Mouse (Mus musculus): ENCODE measurements around the gene Tgfbr3. TPM values are rescaled to one million over a fixed set of nuclear protein-coding genes. Genes with fewer than 3 reads are reported as not detected.
A peak's percentile ranks its signal among the peaks of the same experiment; 100 is the strongest.

The Tgfbr3 gene
- polyA plus RNA-seq, 1 experiment from 2014 or later: 21.4 TPM

DNA sequence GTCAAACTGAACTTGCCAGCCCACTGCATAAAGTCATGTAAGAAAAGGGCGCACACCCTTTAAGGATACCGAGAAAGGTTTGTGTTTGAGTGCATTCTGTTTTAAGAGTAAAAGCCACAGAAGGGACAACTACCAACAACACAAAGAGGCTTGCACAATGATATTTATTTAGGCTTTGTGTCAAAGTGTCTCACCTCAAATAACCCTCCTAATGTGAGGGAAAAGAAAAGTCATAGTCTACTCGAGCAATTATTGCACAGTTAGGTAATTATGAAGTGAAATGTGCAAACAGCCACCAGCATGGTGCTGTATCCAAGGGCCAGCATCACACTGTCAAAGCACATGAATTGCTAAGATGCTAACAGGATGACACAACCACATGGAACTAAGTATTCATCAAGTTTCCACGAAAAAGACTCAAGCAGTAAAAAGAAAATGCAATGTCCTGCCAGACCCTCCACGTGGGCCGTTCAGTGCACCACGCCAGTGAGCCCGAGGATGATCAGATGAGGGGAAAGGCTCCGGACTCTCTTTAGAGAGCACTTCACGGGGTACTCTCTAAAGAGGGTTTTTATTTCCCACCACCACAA lies 5.4 kb downstream of the Tgfbr3 start:
- no peak overlapping the region for H3K27ac ChIP-seq (ENCODE audit: low read length)
- H3K4me3 ChIP-seq (ENCODE audit: low read depth, low read length): no peak overlapping the region
- ATAC-seq (no peak), DNase-seq (ENCODE audit: low spot score) (no peak)
- no peaks in the 10 kb centered on the region for H3K36me3 ChIP-seq (ENCODE audit: insufficient read depth, low read length)
- no peak for TF ChIP-seq EP300 (IDR thresholded peaks at IDR 0.05)
- no peak for TF ChIP-seq CTCF (IDR thresholded peaks at IDR 0.05)
- no peak overlapping the region for H3K9ac ChIP-seq (replicated peaks; ENCODE audit: low read depth)
- WGBS: 61% methylated on average over 10 of the region's 10 CpGs
- H3K4me1 ChIP-seq (ENCODE audit: insufficient read depth, low read depth, low read length): no peaks in the 10 kb centered on the region
- no peak overlapping the region for H3K4me2 ChIP-seq (replicated peaks; ENCODE audit: low read depth, low read length)
- H3K9me3 ChIP-seq (ENCODE audit: low read length): no peaks in the 10 kb centered on the region
- H3K27me3 ChIP-seq (replicated peaks; ENCODE audit: insufficient read depth, low read length): no peaks in the 10 kb centered on the region

DNA sequence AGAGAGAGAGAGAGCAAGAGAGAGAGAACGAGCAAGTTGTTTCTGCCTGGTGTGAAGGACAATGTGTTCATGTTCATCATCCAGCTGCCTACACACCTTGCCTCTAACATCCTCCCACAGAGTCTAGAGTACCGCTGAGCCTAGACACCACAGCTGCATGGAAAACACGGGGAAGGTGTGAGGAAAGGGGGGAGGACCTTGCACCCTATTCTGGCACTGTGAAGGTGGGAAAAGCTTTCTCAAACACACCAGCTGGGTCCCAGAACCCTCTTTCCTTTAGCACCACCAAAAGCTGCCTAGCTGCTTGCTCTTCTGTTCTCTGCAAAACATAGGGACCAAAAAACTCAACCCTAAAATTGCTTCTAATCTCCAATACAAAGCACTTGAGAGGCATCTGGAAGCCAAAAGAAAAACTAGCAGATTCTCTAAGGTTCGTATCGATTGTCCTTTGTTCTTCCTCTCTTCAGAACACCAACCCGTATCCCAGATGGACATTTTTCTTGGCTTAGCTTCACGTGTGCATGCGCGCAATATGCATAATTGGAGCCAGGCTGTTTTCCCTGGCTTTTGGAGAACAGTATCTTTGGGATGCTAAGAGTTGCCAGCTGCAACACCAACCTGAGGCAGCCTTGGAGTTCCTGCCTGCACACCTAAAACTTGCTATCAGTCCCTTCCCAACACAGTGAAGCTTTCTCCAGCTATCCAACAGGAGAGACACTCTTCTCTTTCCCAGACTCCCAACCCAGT lies 6.7 kb downstream of the Tgfbr3 start:
- H3K4me3 ChIP-seq (ENCODE audit: low read depth, low read length): no peak overlapping the region
- H3K27me3 ChIP-seq (replicated peaks; ENCODE audit: insufficient read depth, low read length): no peaks in the 10 kb centered on the region
- ATAC-seq: no peak
- H3K27ac ChIP-seq (ENCODE audit: low read length): no peak overlapping the region
- no peak overlapping the region for H3K4me2 ChIP-seq (replicated peaks; ENCODE audit: low read depth, low read length)
- TF ChIP-seq EP300 (IDR thresholded peaks at IDR 0.05) (no peak), CTCF (IDR thresholded peaks at IDR 0.05) (no peak)
- 75% methylated on average over 9 of the region's 9 CpGs for WGBS
- no peaks in the 10 kb centered on the region for H3K36me3 ChIP-seq (ENCODE audit: insufficient read depth, low read length)
- no peaks in the 10 kb centered on the region for H3K4me1 ChIP-seq (ENCODE audit: insufficient read depth, low read depth, low read length)
- H3K9me3 ChIP-seq (ENCODE audit: low read length): no peaks in the 10 kb centered on the region
- DNase-seq (ENCODE audit: low spot score): no peak
- no peak overlapping the region for H3K9ac ChIP-seq (replicated peaks; ENCODE audit: low read depth)

DNA sequence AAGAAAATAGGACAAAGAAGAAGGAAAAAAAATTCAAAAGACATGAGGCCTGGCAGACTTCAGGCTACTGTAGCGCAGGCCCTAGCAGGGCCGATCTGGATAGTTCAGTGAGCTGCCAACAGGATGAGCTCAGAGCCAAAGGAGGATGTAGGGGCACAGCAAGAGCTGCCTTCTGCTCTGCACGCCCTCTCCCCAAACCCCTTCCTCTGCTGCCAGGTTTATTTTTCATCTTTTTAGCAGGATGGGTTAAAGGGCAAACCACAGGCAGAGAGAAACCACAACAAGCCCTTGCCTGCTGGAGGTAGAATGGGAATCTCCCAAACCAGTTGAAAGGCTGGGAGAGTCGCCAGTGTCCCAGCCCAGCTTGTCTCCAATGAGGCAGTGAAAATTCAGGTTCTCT lies 10.2 kb downstream of the Tgfbr3 start:
- Histone ChIP-seq H3K4me3 (ENCODE audit: low read depth, low read length) (no peak overlapping the region), H3K4me2 (replicated peaks; ENCODE audit: low read depth, low read length) (no peak overlapping the region), H3K27me3 (replicated peaks; ENCODE audit: insufficient read depth, low read length) (no peaks in the 10 kb centered on the region), H3K9me3 (ENCODE audit: low read length) (no peaks in the 10 kb centered on the region), H3K4me1 (ENCODE audit: insufficient read depth, low read depth, low read length) (peaks cover 4% of the 10 kb centered on the region; the same call in 1 of the 2 replicates), H3K9ac (replicated peaks; ENCODE audit: low read depth) (no peak overlapping the region), H3K27ac (ENCODE audit: low read length) (no peak overlapping the region), H3K36me3 (ENCODE audit: insufficient read depth, low read length) (no peaks in the 10 kb centered on the region)
- TF ChIP-seq CTCF (IDR thresholded peaks at IDR 0.05) (no peak), EP300 (IDR thresholded peaks at IDR 0.05) (no peak)
- WGBS: 54% methylated on average over 4 of the region's 4 CpGs
- no peak for ATAC-seq
- DNase-seq (ENCODE audit: low spot score): no peak

DNA sequence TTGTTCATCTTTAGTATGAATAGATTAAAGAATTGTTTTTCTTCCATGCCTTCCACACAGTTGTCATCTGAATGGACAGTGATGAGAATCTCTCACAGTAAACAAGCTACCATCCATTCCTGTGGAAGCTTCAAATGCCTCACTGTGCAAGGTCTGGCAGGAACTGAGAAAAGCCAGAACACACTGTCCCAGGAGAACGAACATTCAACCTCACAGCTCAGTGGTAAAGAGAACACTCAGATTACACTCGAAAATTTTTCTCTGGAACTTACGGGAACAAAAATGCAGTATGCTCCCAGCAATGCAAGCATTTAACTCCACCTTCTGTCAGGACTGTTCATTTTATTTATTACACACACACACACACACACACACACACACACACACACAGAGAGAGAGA lies 13.2 kb downstream of the Tgfbr3 start:
- TF ChIP-seq CTCF (IDR thresholded peaks at IDR 0.05): no peak
- TF ChIP-seq EP300 (IDR thresholded peaks at IDR 0.05): peak; percentile 93
- Histone ChIP-seq H3K9me3 (ENCODE audit: low read length) (no peaks in the 10 kb centered on the region), H3K9ac (replicated peaks; ENCODE audit: low read depth) (no peak overlapping the region), H3K4me3 (ENCODE audit: low read depth, low read length) (no peak overlapping the region), H3K4me1 (ENCODE audit: insufficient read depth, low read depth, low read length) (peaks cover 14% of the 10 kb centered on the region; the same call in 1 of the 2 replicates), H3K36me3 (ENCODE audit: insufficient read depth, low read length) (no peaks in the 10 kb centered on the region), H3K27ac (ENCODE audit: low read length) (peak overlapping the region; percentile 2; the same call in 1 of the 2 replicates), H3K4me2 (replicated peaks; ENCODE audit: low read depth, low read length) (no peak overlapping the region), H3K27me3 (replicated peaks; ENCODE audit: insufficient read depth, low read length) (no peaks in the 10 kb centered on the region)
- WGBS: 34% methylated on average over 3 of the region's 3 CpGs
- ATAC-seq: peak; percentile 59; the same call in 1 of the 2 replicates
- peak; percentile 47 for DNase-seq (ENCODE audit: low spot score)

GRCm38 (mm10) chr5:107272252-107273028 lies 17.0 kb downstream of the Tgfbr3 start:
- ATAC-seq: peak; percentile 27; the same call in 1 of the 2 replicates
- Histone ChIP-seq H3K27me3 (replicated peaks; ENCODE audit: insufficient read depth, low read length) (no peaks in the 10 kb centered on the region), H3K9me3 (ENCODE audit: low read length) (no peaks in the 10 kb centered on the region), H3K4me2 (replicated peaks; ENCODE audit: low read depth, low read length) (no peak overlapping the region), H3K36me3 (ENCODE audit: insufficient read depth, low read length) (no peaks in the 10 kb centered on the region), H3K4me3 (ENCODE audit: low read depth, low read length) (no peak overlapping the region), H3K27ac (ENCODE audit: low read length) (no peak overlapping the region), H3K4me1 (ENCODE audit: insufficient read depth, low read depth, low read length) (peaks cover 23% of the 10 kb centered on the region; the same call in 1 of the 2 replicates), H3K9ac (replicated peaks; ENCODE audit: low read depth) (no peak overlapping the region)
- no peak for TF ChIP-seq CTCF (IDR thresholded peaks at IDR 0.05)
- TF ChIP-seq EP300 (IDR thresholded peaks at IDR 0.05): no peak
- WGBS: 53% methylated on average over 11 of the region's 11 CpGs
- no peak for DNase-seq (ENCODE audit: low spot score)

DNA sequence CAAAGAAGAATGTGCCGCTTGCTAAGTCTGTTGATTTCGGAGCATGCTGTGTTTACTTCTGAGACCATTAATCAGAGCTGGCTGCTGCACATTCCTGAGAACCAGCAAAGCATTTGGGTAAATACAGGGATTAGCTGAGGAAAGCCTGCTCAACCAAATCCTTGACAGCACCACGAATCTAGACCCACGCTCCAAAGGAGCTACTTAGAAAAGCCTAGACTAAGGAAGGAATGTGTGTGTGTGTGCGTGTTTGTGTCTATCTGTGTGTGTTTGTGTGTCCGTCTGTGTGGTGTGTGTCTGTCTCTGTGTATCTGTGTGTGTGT lies 20.5 kb downstream of the Tgfbr3 start:
- TF ChIP-seq CTCF (IDR thresholded peaks at IDR 0.05) (no peak), EP300 (IDR thresholded peaks at IDR 0.05) (no peak; the same call in 1 of the 2 replicates)
- peak; percentile 73 for ATAC-seq
- Histone ChIP-seq H3K4me3 (ENCODE audit: low read depth, low read length) (no peak overlapping the region), H3K9me3 (ENCODE audit: low read length) (no peaks in the 10 kb centered on the region), H3K4me1 (ENCODE audit: insufficient read depth, low read depth, low read length) (peaks cover 19% of the 10 kb centered on the region; the same call in 1 of the 2 replicates), H3K4me2 (replicated peaks; ENCODE audit: low read depth, low read length) (peak overlapping the region; percentile 25), H3K9ac (replicated peaks; ENCODE audit: low read depth) (no peak overlapping the region), H3K27ac (ENCODE audit: low read length) (no peak overlapping the region; the same call in 1 of the 2 replicates), H3K36me3 (ENCODE audit: insufficient read depth, low read length) (no peaks in the 10 kb centered on the region), H3K27me3 (replicated peaks; ENCODE audit: insufficient read depth, low read length) (no peaks in the 10 kb centered on the region)
- 18% methylated on average over 6 of the region's 6 CpGs for WGBS
- DNase-seq (ENCODE audit: low spot score): peak; percentile 66
